Mouse (Mus musculus) MEL (cell line): ENCODE measurements around the gene Rph3al. TPM values are rescaled to one million over a fixed set of nuclear protein-coding genes. Genes with fewer than 3 reads are reported as not detected.

Experiments used
- DNase-seq: peaks from one replicate; pipeline ENCODE4 v3.0.0; 2011; ENCODE audit warnings: low read depth, low spot score
- H3K27ac ChIP-seq: 2 replicates; pipeline ENCODE4 v1.5.1; 2012; ENCODE audit warnings: low read depth, mild to moderate bottlenecking, control low read depth, low read length, moderate library complexity; ENCODE audit not compliant: control insufficient read depth
- H3K27me3 ChIP-seq, 2 experiments: fragments of 150-350 bp in 1 of 2; sonication (generic) in 1 of 2; 2 replicates each; pipeline ENCODE4 v1.6.1; 2012; ENCODE audit warnings: low read length in 2 of 2, mild to moderate bottlenecking in 2 of 2, improper control_type of control experiment in 1 of 2, moderate library complexity in 1 of 2; ENCODE audit not compliant: insufficient read depth in 2 of 2, control insufficient read depth in 1 of 2
- H3K36me3 ChIP-seq, 2 experiments: 2 replicates each; pipeline ENCODE4 v1.6.1; 2012 to 2014; ENCODE audit warnings: low read length in 2 of 2, improper control_type of control experiment in 1 of 2, inconsistent platforms in 1 of 2, mild to moderate bottlenecking in 1 of 2; ENCODE audit not compliant: insufficient read depth in 2 of 2, control insufficient read depth in 1 of 2
- H3K4me1 ChIP-seq, 2 experiments: fragments of 150-350 bp in 1 of 2; sonication (generic) in 1 of 2; 2 replicates each; pipeline ENCODE4 v1.6.1; 2012; ENCODE audit warnings: low read length in 2 of 2, improper control_type of control experiment in 1 of 2, mild to moderate bottlenecking in 1 of 2; ENCODE audit not compliant: insufficient read depth in 2 of 2, control insufficient read depth in 1 of 2
- H3K4me3 ChIP-seq, 2 experiments: fragments of 150-350 bp in 1 of 2; sonication (generic) in 1 of 2; 2 replicates each; pipeline ENCODE4 v1.5.1; 2012; ENCODE audit warnings: low read depth in 2 of 2, low read length in 2 of 2, mild to moderate bottlenecking in 2 of 2, moderate library complexity in 2 of 2, control low read depth in 1 of 2, improper control_type of control experiment in 1 of 2; ENCODE audit not compliant: control insufficient read depth in 1 of 2, insufficient read depth in 1 of 2
- H3K79me2 ChIP-seq: 2 replicates; pipeline ENCODE4 v1.6.1; 2012; ENCODE audit warnings: mild to moderate bottlenecking, low read length, moderate library complexity; ENCODE audit not compliant: control insufficient read depth, poor library complexity, insufficient read depth
- H3K9ac ChIP-seq: 2 replicates; pipeline ENCODE4 v1.6.1; 2012; ENCODE audit warnings: low read depth, mild to moderate bottlenecking, control low read depth, low read length, moderate library complexity; ENCODE audit not compliant: control insufficient read depth, poor library complexity, severe bottlenecking
- H3K9me3 ChIP-seq: fragments of 150-350 bp; sonication (generic); replicated peaks from 2 replicates; pipeline ENCODE4 v1.6.1; 2012; ENCODE audit warnings: mild to moderate bottlenecking, low read length, improper control_type of control experiment, moderate library complexity; ENCODE audit not compliant: insufficient read depth
- BHLHE40 ChIP-seq: IDR thresholded peaks from 2 replicates; pipeline ENCODE4 v1.6.1; 2012; ENCODE audit warnings: low read depth, mild to moderate bottlenecking, inconsistent platforms, low read length, improper control_type of control experiment, borderline replicate concordance
- CHD1 ChIP-seq: IDR thresholded peaks from 2 replicates; pipeline ENCODE4 v1.6.1; 2012; ENCODE audit warnings: low read depth, mild to moderate bottlenecking, inconsistent platforms, low read length, improper control_type of control experiment
- CHD2 ChIP-seq: IDR thresholded peaks from 2 replicates; pipeline ENCODE4 v1.6.1; 2011; ENCODE audit warnings: low read length, improper control_type of control experiment
- CTCF ChIP-seq, 3 experiments: IDR thresholded peaks in 2 of 3; conservative IDR thresholded peaks in 1 of 3; 2 replicates each; pipeline ENCODE4 v1.5.1; 2011 to 2012; ENCODE audit warnings: low read length in 3 of 3, low read depth in 2 of 3, mild to moderate bottlenecking in 2 of 3, improper control_type of control experiment in 1 of 3, inconsistent platforms in 1 of 3, mixed read lengths in 1 of 3, moderate library complexity in 1 of 3; ENCODE audit not compliant: control insufficient read depth in 1 of 3, insufficient read depth in 1 of 3, poor library complexity in 1 of 3, severe bottlenecking in 1 of 3
- E2F4 ChIP-seq: IDR thresholded peaks from 2 replicates; pipeline ENCODE4 v1.6.1; 2011; ENCODE audit warnings: low read depth, low read length, improper control_type of control experiment, borderline replicate concordance
- ELF1 ChIP-seq: IDR thresholded peaks from 2 replicates; pipeline ENCODE4 v1.6.1; 2014; ENCODE audit warnings: low read depth, mild to moderate bottlenecking, inconsistent platforms, low read length, improper control_type of control experiment, moderate library complexity
- EP300 ChIP-seq, 2 experiments: IDR thresholded peaks; 2 replicates each; pipeline ENCODE4 v1.6.1; 2011; ENCODE audit warnings: improper control_type of control experiment in 2 of 2, low read length in 2 of 2, low read depth in 1 of 2, mild to moderate bottlenecking in 1 of 2
- ETS1 ChIP-seq: IDR thresholded peaks from 2 replicates; pipeline ENCODE4 v1.6.1; 2012; ENCODE audit warnings: low read depth, mild to moderate bottlenecking, inconsistent platforms, low read length, improper control_type of control experiment, moderate library complexity
- GATA1 ChIP-seq: IDR thresholded peaks from 2 replicates; pipeline ENCODE4 v1.6.1; 2011; ENCODE audit warnings: low read depth, low read length, improper control_type of control experiment
- HCFC1 ChIP-seq: IDR thresholded peaks from 2 replicates; pipeline ENCODE4 v1.6.1; 2012; ENCODE audit warnings: low read depth, mild to moderate bottlenecking, inconsistent platforms, low read length, improper control_type of control experiment, moderate library complexity
- JUND ChIP-seq: IDR thresholded peaks from 2 replicates; pipeline ENCODE4 v1.6.1; 2011; ENCODE audit warnings: low read depth, mild to moderate bottlenecking, improper control_type of control experiment, low read length
- KAT2A ChIP-seq: conservative IDR thresholded peaks from 2 replicates; pipeline ENCODE4 v1.6.1; 2012; ENCODE audit warnings: low read depth, low read length, improper control_type of control experiment, inconsistent platforms
- MAFK ChIP-seq: IDR thresholded peaks from 2 replicates; pipeline ENCODE4 v1.6.1; 2011; ENCODE audit warnings: low read depth, mild to moderate bottlenecking, low read length, improper control_type of control experiment, borderline replicate concordance
- MAX ChIP-seq: IDR thresholded peaks from 2 replicates; pipeline ENCODE4 v1.6.1; 2011; ENCODE audit warnings: low read length, improper control_type of control experiment
- MAZ ChIP-seq: IDR thresholded peaks from 2 replicates; pipeline ENCODE4 v1.6.1; 2012; ENCODE audit warnings: low read depth, mild to moderate bottlenecking, inconsistent platforms, low read length, improper control_type of control experiment
- MEF2A ChIP-seq: IDR thresholded peaks from 2 replicates; pipeline ENCODE4 v1.6.1; 2014; ENCODE audit warnings: low read depth, mild to moderate bottlenecking, inconsistent platforms, low read length, improper control_type of control experiment; ENCODE audit not compliant: poor library complexity, insufficient replicate concordance, severe bottlenecking; ENCODE audit errors: extremely low read depth
- MXI1 ChIP-seq: IDR thresholded peaks from 2 replicates; pipeline ENCODE4 v1.6.1; 2011; ENCODE audit warnings: mild to moderate bottlenecking, low read depth, low read length, improper control_type of control experiment
- MYB ChIP-seq: IDR thresholded peaks from 2 replicates; pipeline ENCODE4 v1.6.1; 2011; ENCODE audit warnings: mild to moderate bottlenecking, low read depth, low read length, improper control_type of control experiment
- MYC ChIP-seq: IDR thresholded peaks from 2 replicates; pipeline ENCODE4 v1.6.1; 2011; ENCODE audit warnings: low read depth, mild to moderate bottlenecking, low read length, improper control_type of control experiment, moderate library complexity
- NELFE ChIP-seq: IDR thresholded peaks from 2 replicates; pipeline ENCODE4 v1.6.1; 2011; ENCODE audit warnings: low read depth, low read length, improper control_type of control experiment
- NRF1 ChIP-seq: IDR thresholded peaks from 2 replicates; pipeline ENCODE4 v1.6.1; 2014; ENCODE audit warnings: low read depth, mild to moderate bottlenecking, inconsistent platforms, low read length, improper control_type of control experiment, moderate library complexity; ENCODE audit not compliant: poor library complexity, insufficient read depth, severe bottlenecking
- POLR2A ChIP-seq, 2 experiments: IDR thresholded peaks; 2 replicates each; pipeline ENCODE4 v1.6.1; 2011 to 2012; ENCODE audit warnings: low read length in 2 of 2, mild to moderate bottlenecking in 2 of 2, control low read depth in 1 of 2, improper control_type of control experiment in 1 of 2, low read depth in 1 of 2, moderate library complexity in 1 of 2; ENCODE audit not compliant: control insufficient read depth in 1 of 2, insufficient read depth in 1 of 2, poor library complexity in 1 of 2
- POLR2AphosphoS2 ChIP-seq: IDR thresholded peaks from 2 replicates; pipeline ENCODE4 v1.6.1; 2011; ENCODE audit warnings: low read length, improper control_type of control experiment
- POLR2AphosphoS5 ChIP-seq: IDR thresholded peaks from 2 replicates; pipeline ENCODE4 v1.6.1; 2012; ENCODE audit warnings: low read depth, borderline replicate concordance, mild to moderate bottlenecking, inconsistent platforms, low read length, moderate library complexity, mixed read lengths
- RAD21 ChIP-seq: IDR thresholded peaks from 2 replicates; pipeline ENCODE4 v1.6.1; 2011; ENCODE audit warnings: mild to moderate bottlenecking, low read depth, low read length, improper control_type of control experiment
- RCOR1 ChIP-seq: IDR thresholded peaks from 2 replicates; pipeline ENCODE4 v1.6.1; 2012; ENCODE audit warnings: low read depth, mild to moderate bottlenecking, inconsistent platforms, low read length, improper control_type of control experiment
- SIN3A ChIP-seq: IDR thresholded peaks from 2 replicates; pipeline ENCODE4 v1.6.1; 2012; ENCODE audit warnings: low read length, improper control_type of control experiment, inconsistent platforms
- SMC3 ChIP-seq: IDR thresholded peaks from 2 replicates; pipeline ENCODE4 v1.6.1; 2011; ENCODE audit warnings: low read depth, low read length, improper control_type of control experiment
- TAL1 ChIP-seq: IDR thresholded peaks from 2 replicates; pipeline ENCODE4 v1.6.1; 2012; ENCODE audit warnings: mild to moderate bottlenecking, inconsistent platforms, low read length, moderate library complexity, mixed read lengths
- TBP ChIP-seq: IDR thresholded peaks from 2 replicates; pipeline ENCODE4 v1.8.0; 2011; ENCODE audit warnings: low read depth, low read length, improper control_type of control experiment
- TCF12 ChIP-seq: IDR thresholded peaks from 2 replicates; pipeline ENCODE4 v1.6.1; 2014; ENCODE audit warnings: low read depth, mild to moderate bottlenecking, inconsistent platforms, low read length, improper control_type of control experiment, moderate library complexity
- UBTF ChIP-seq: IDR thresholded peaks from 2 replicates; pipeline ENCODE4 v1.6.1; 2012; ENCODE audit warnings: low read depth, mild to moderate bottlenecking, inconsistent platforms, low read length, improper control_type of control experiment, moderate library complexity, borderline replicate concordance; ENCODE audit not compliant: insufficient read depth
- USF1 ChIP-seq: IDR thresholded peaks from 2 replicates; pipeline ENCODE4 v1.6.1; 2014; ENCODE audit warnings: low read depth, mild to moderate bottlenecking, inconsistent platforms, low read length, improper control_type of control experiment, moderate library complexity
- USF2 ChIP-seq, 2 experiments: IDR thresholded peaks; 2 replicates each; pipeline ENCODE4 v1.6.1; 2011 to 2012; ENCODE audit warnings: improper control_type of control experiment in 2 of 2, low read length in 2 of 2, borderline replicate concordance in 1 of 2, inconsistent platforms in 1 of 2, low read depth in 1 of 2, mild to moderate bottlenecking in 1 of 2; ENCODE audit not compliant: insufficient read depth in 1 of 2
- ZC3H11A ChIP-seq: IDR thresholded peaks from 2 replicates; pipeline ENCODE4 v1.6.1; 2012; ENCODE audit warnings: low read depth, mild to moderate bottlenecking, inconsistent platforms, low read length, improper control_type of control experiment
- ZKSCAN1 ChIP-seq: IDR thresholded peaks from 2 replicates; pipeline ENCODE4 v1.6.1; 2012; ENCODE audit warnings: low read depth, mild to moderate bottlenecking, inconsistent platforms, low read length, improper control_type of control experiment, moderate library complexity
- ZMIZ1 ChIP-seq: IDR thresholded peaks from 2 replicates; pipeline ENCODE4 v1.6.1; 2012; ENCODE audit warnings: low read depth, mild to moderate bottlenecking, inconsistent platforms, low read length, improper control_type of control experiment, moderate library complexity
- ZNF384 ChIP-seq: IDR thresholded peaks from 2 replicates; pipeline ENCODE4 v1.6.1; 2012; ENCODE audit warnings: low read depth, mild to moderate bottlenecking, inconsistent platforms, low read length, improper control_type of control experiment
- polyA plus RNA-seq, 2 experiments: library from polyadenylated mRNA; stranded (reverse) in 1 of 2; unstranded in 1 of 2; fragments of >175 nt in 1 of 2; fragments of >200 nt in 1 of 2; gene quantifications; 2 replicates each; pipeline versions ENCODE4 v1.2.1 to v1.2.4; 2012; ENCODE audit warnings: low replicate concordance in 2 of 2, low read depth in 1 of 2; ENCODE audit not compliant: insufficient read length in 2 of 2, insufficient read depth in 1 of 2, missing spikeins in 1 of 2
- total RNA-seq: library from RNA; depleted of rRNA; stranded (reverse); fragments of 300-350 nt; gene quantifications from 2 replicates; pipeline ENCODE4 v1.2.3, GENCODE M21; 2012

Gene Rph3al
- total and polyA plus RNA-seq, 3 experiments: 9.4 to 23.0 TPM; not detected in 1

- Histone ChIP-seq H3K9me3 (no peaks in the 10 kb centered on the region), H3K79me2 (no peaks in the 10 kb centered on the region), H3K27me3 (peaks cover 3 to 12% of the 10 kb centered on the region in 2 experiments), H3K4me3 (no peak overlapping the region), H3K36me3 (no peaks in the 10 kb centered on the region), H3K4me1 (no peaks in the 10 kb centered on the region), H3K27ac (no peak overlapping the region), H3K9ac (no peak overlapping the region)
- DNase-seq: peak; percentile 77
- TF ChIP-seq USF2 (IDR thresholded peaks at IDR 0.05; ENCODE audit: borderline replicate concordance in 1 of 2, insufficient read depth in 1 of 2, low read depth in 1 of 2, low read length in 2 of 2) (0 out of 4 replicates have a peak, but pooled peaks of 1 of the 2 experiments have one; percentile 49), CHD2 (no peak), MAX (no peak), POLR2AphosphoS5 (no peak), MXI1 (no peak), EP300 (IDR thresholded peaks at IDR 0.05; ENCODE audit: low read depth in 1 of 2, low read length in 2 of 2) (no peak), ZMIZ1 (no peak), MYC (peak; percentile 94), TCF12 (no peak), JUND (no peak), MYB (no peak), POLR2A (IDR thresholded peaks at IDR 0.05; ENCODE audit: control insufficient read depth in 1 of 2, insufficient read depth in 1 of 2, low read depth in 1 of 2, low read length in 2 of 2, poor library complexity in 1 of 2) (no peak), GATA1 (no peak), RAD21 (peak; percentile 72), CHD1 (no peak), MAFK (no peak), E2F4 (no peak), ZC3H11A (peak; percentile 70), ELF1 (no peak), ZKSCAN1 (no peak), TAL1 (no peak), NRF1 (no peak), USF1 (peak; percentile 91), ZNF384 (no peak), BHLHE40 (no peak), CTCF (IDR thresholded peaks at IDR 0.05 in 2 of 3, conservative IDR thresholded peaks at IDR 0.05 in 1 of 3; ENCODE audit: control insufficient read depth in 1 of 3, insufficient read depth in 1 of 3, low read depth in 2 of 3, low read length in 3 of 3, poor library complexity in 1 of 3, severe bottlenecking in 1 of 3) (peak; percentile 44 to 79 (median 50)), SMC3 (peak; percentile 82), RCOR1 (no peak), POLR2AphosphoS2 (no peak), MEF2A (no peak), HCFC1 (no peak), SIN3A (0 out of 2 replicates have a peak, but pooled peaks have one; percentile 14), KAT2A (no peak), NELFE (no peak), UBTF (no peak), TBP (no peak), ETS1 (no peak), MAZ (no peak)
Observed at GRCm38 (mm10) chr11:75983194-75983593, 45.0 kb upstream of the Rph3al start.
